In genomic region chr11:102216056-102216885, GRCm38 (mm10) we compare ENCODE assay signal across 1 mouse cellular context.
TF ChIP-seq lines count a peak whose summit lies in the region.

No protein-coding gene starts in this region.

TF ChIP-seq in MEL, 35 proteins besides CTCF, POLR2A, EP300 and RAD21:
- TF ChIP-seq MXI1 (IDR thresholded peaks at IDR 0.05; ENCODE audit: low read depth, low read length), result no peak
- TF ChIP-seq ZNF384 (IDR thresholded peaks at IDR 0.05; ENCODE audit: low read depth, low read length), result peak; percentile 86
